Mouse (Mus musculus) small intestine, adult 2 months (tissue): ENCODE data around the gene Myh9. TPM values are rescaled to one million over a fixed set of nuclear protein-coding genes. Genes with fewer than 3 reads are reported as not detected.
"Not testable (repeated sequence)": the region's sequence is repeated elsewhere in the genome, so short reads cannot be mapped to it uniquely, and the experiment has no call there.

Experiments used
- H3K27ac ChIP-seq: fragments of 200-500 bp; 2 replicates; pipeline ENCODE4 v1.5.1; 2012; ENCODE audit warnings: low read depth, low read length, control low read depth, inconsistent platforms; ENCODE audit not compliant: insufficient read depth
- H3K27me3 ChIP-seq: fragments of 200-500 bp; 2 replicates; pipeline ENCODE4 v1.6.1; 2012; ENCODE audit warnings: mild to moderate bottlenecking, moderate library complexity, low read length, inconsistent platforms; ENCODE audit not compliant: control insufficient read depth, insufficient read depth
- H3K36me3 ChIP-seq: fragments of 200-500 bp; 2 replicates; pipeline ENCODE4 v1.6.1; 2012; ENCODE audit warnings: mild to moderate bottlenecking, low read length, control low read depth, inconsistent platforms; ENCODE audit not compliant: control insufficient read depth, insufficient read depth
- H3K4me1 ChIP-seq: fragments of 200-500 bp; 2 replicates; pipeline ENCODE4 v1.6.1; 2012; ENCODE audit warnings: low read length, inconsistent platforms, mixed read lengths; ENCODE audit not compliant: control insufficient read depth, insufficient read depth, insufficient read length
- H3K4me3 ChIP-seq: fragments of 200-500 bp; 2 replicates; pipeline ENCODE4 v1.5.1; 2012; ENCODE audit warnings: low read depth, mild to moderate bottlenecking, control low read depth, inconsistent platforms, low read length, moderate library complexity
- CTCF ChIP-seq: fragments of 200-500 bp; IDR thresholded peaks from 2 replicates; pipeline ENCODE4 v1.5.1; 2012; ENCODE audit warnings: low read depth, mild to moderate bottlenecking, control low read depth, inconsistent platforms, low read length, moderate library complexity, mixed read lengths; ENCODE audit not compliant: insufficient replicate concordance, insufficient read length; ENCODE audit errors: extremely low read depth
- POLR2A ChIP-seq: fragments of 200-500 bp; IDR thresholded peaks from 2 replicates; pipeline ENCODE4 v1.6.1; 2012; ENCODE audit warnings: low read depth, mild to moderate bottlenecking, control low read depth, inconsistent platforms, low read length, moderate library complexity
- WGBS: fragments of 180-500 bp; shearing (Covaris S2); methylation state at CpG from one replicate; pipeline ENCODE4 v1.1.7; 2018; 5-methylcytosine and 5-hydroxymethylcytosine counted together
- polyA plus RNA-seq: library from polyadenylated mRNA; depleted of rRNA; stranded (reverse); fragments of >200 nt; gene quantifications from 2 replicates; pipeline ENCODE4 v1.2.3, GENCODE M21; 2012

Gene Myh9
- polyA plus RNA-seq, 1 experiment, result 89.4 TPM

DNA sequence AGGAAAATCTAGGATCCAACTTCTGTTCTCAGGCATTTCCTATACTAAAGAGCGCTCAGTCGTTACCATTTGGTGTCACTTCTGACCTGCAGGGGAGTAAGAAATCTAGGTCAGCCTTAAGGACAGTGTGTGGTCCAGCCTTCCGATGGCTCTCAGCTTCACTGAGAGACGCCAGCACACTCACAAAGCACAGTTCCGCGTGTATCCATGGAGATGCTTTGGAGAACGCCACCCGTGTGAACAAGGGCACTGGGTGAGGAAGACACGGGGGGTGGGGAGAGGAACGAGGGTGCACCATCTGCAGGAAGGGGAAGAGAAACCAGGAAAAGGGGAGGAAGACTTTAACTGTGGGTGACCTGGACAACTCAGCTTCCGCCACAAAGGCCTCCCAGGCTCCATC lies 89.5 kb downstream of the Myh9 start:
- Histone ChIP-seq H3K4me3 (no peak overlapping the region), H3K27ac (no peak overlapping the region), H3K4me1 (peaks cover 2% of the 10 kb centered on the region), H3K27me3 (no peaks in the 10 kb centered on the region), H3K36me3 (no peaks in the 10 kb centered on the region)
- WGBS, result 59% methylated on average over 11 of the region's 11 CpGs
- TF ChIP-seq CTCF, result no peak
- TF ChIP-seq POLR2A, result no peak

GRCm38 (mm10) chr15:77750461-77750860 lies 91.5 kb downstream of the Myh9 start:
- Histone ChIP-seq H3K4me1 (peaks cover 5% of the 10 kb centered on the region), H3K27ac (no peak overlapping the region), H3K4me3 (no peak overlapping the region), H3K27me3 (no peaks in the 10 kb centered on the region), H3K36me3 (no peaks in the 10 kb centered on the region)
- TF ChIP-seq POLR2A (no peak), CTCF (peak; percentile 65; the same call in 1 of the 2 replicates)
- WGBS, result 18% methylated on average over 1 of the region's 1 CpGs

DNA sequence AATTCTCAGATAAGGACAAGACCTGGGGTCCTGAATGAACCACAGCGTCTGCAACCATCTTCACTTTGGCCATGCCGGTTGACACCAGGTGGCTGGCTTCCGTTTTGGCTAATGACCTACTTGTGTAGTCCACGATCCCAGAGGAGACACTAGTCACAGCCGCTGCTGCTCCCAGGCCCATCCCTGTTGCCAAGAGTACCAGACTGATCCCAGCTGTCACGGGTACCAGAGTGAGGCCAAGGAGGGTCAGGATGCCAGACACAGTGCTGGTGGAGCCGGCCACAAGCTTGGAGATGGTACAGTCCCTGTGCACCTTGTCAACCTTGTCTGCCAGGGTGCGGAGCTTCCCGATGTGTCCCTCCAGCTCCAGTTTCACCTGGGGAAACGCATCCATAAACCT lies 92.3 kb downstream of the Myh9 start:
- no peaks in the 10 kb centered on the region for H3K36me3 ChIP-seq
- no peak overlapping the region for H3K27ac ChIP-seq
- 95% methylated on average over 10 of the region's 10 CpGs for WGBS
- H3K27me3 ChIP-seq, result no peaks in the 10 kb centered on the region
- TF ChIP-seq CTCF (no peak), POLR2A (no peak)
- no peak overlapping the region for H3K4me3 ChIP-seq
- peaks cover 2% of the 10 kb centered on the region; the same call in 1 of the 2 replicates for H3K4me1 ChIP-seq

DNA sequence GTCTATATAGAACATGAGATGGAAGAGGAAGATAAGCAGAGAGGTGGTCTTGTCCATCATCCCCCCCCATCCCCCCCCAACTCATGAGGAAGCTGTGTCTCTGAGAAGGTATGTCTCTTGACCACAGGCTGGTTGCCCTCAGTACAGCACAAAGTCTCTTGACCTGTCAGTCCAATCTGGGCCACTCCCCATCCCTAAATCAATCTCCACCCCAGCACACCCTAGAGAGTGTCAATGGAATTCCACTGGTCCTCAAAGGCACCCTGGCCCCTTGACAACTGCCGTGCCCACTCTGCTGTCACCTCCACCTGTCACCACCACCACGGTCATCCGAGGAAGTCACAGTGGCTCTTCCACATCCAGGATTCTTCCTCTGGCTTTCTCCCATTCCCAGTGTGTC lies 93.6 kb downstream of the Myh9 start:
- TF ChIP-seq POLR2A, result no peak
- no peak for TF ChIP-seq CTCF
- Histone ChIP-seq H3K27me3 (no peaks in the 10 kb centered on the region), H3K27ac (no peak overlapping the region), H3K4me3 (no peak overlapping the region), H3K36me3 (no peaks in the 10 kb centered on the region), H3K4me1 (peaks cover 2% of the 10 kb centered on the region; the same call in 1 of the 2 replicates)
- WGBS, result 82% methylated on average over 3 of the region's 3 CpGs

DNA sequence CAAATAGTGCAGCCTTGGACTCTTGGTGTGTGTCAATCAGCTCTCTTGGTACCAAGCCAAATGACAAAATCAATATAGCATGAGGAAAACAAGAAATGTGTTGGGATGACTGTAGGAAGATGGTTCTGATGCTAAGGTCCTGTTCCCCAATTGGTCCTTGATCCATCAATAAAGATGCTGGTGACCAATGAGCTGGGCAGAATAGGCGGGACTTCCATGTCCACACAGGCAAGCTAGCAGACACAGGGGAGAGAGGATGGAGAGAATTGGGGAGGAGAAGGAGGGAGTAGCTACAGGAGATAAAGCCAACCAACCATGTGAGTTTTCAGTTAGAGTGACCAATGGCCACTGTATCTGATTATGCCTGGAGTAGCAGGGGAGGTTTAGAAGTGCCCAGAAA lies 95.6 kb downstream of the Myh9 start:
- WGBS, result 96% methylated on average over 1 of the region's 1 CpGs
- Histone ChIP-seq H3K4me3 (no peak overlapping the region), H3K27me3 (no peaks in the 10 kb centered on the region), H3K27ac (no peak overlapping the region), H3K4me1 (peaks cover 2% of the 10 kb centered on the region; the same call in 1 of the 2 replicates), H3K36me3 (no peaks in the 10 kb centered on the region)
- no peak for TF ChIP-seq POLR2A

GRCm38 (mm10) chr15:77745081-77745480 lies 96.9 kb downstream of the Myh9 start:
- Histone ChIP-seq H3K4me3 (no peak overlapping the region), H3K27me3 (no peaks in the 10 kb centered on the region), H3K4me1 (peaks cover 5% of the 10 kb centered on the region; the same call in 1 of the 2 replicates), H3K27ac (no peak overlapping the region), H3K36me3 (no peaks in the 10 kb centered on the region)
- no peak for TF ChIP-seq CTCF
- no peak for TF ChIP-seq POLR2A

DNA sequence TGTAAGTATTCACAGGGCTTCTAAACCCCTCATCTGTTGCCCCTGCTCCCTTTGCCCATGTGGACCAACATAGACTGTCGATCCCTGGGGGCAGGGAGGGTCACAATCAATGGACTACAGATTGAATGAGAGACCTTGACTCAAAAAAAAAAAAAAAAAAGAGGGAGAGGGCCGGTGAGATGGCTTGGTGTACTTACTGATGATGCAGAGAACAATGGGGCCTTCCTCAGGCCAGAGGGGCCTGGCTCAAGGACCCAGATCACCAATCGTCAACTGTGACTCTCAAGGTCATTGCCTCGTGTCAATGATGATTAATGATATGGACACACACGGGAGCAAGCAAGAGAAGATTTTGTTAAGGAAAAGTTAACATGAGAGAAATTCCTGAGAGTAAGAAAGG lies 97.3 kb downstream of the Myh9 start:
- H3K36me3 ChIP-seq, result no peaks in the 10 kb centered on the region
- H3K27me3 ChIP-seq, result no peaks in the 10 kb centered on the region
- TF ChIP-seq CTCF (no peak), POLR2A (no peak)
- WGBS, result 65% methylated on average over 5 of the region's 5 CpGs
- no peak overlapping the region for H3K4me3 ChIP-seq
- H3K4me1 ChIP-seq, result peaks cover 5% of the 10 kb centered on the region; the same call in 1 of the 2 replicates
- H3K27ac ChIP-seq, result no peak overlapping the region

DNA sequence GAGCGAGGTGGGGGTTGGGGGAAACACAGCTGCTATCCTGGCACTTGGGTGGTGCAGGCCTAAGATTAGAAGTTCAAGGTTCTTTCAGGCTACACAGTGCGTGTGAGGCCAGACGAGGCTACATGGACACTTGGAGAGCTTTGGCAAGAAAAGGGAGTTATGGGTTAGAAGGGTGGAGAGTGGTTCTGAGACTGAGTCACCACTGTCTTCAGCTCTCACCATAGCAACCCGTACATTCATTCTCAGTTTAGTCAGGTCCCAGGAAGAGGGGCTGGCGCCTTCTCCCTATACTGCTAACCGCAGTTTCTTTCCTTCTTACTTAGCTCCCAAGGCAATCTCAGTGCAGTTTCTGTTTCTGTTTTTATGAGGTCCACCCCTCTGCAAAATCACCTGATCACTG lies 100.4 kb downstream of the Myh9 start:
- Histone ChIP-seq H3K4me3 (peak overlapping the region; percentile 10; the same call in 1 of the 2 replicates), H3K27ac (peak overlapping the region; percentile 83)
- H3K36me3 ChIP-seq, H3K27me3 ChIP-seq, H3K4me1 ChIP-seq: not testable (repeated sequence)
- WGBS, result 18% methylated on average over 6 of the region's 6 CpGs
